Mouse (Mus musculus) embryo, embryonic 11.5 days (tissue): ENCODE results near the gene Ccdc169.
"Not testable (repeated sequence)": the region's sequence is repeated elsewhere in the genome, so short reads cannot be mapped to it uniquely, and the experiment has no call there.

Source experiments
- DNase-seq: peaks from one replicate; pipeline ENCODE4 v3.0.0-alpha.2; 2012; ENCODE audit warnings: low read depth, low spot score

The Ccdc169 gene

GRCm38 (mm10) chr3:55195581-55196327 lies 58.6 kb downstream of the Ccdc169 start:
- DNase-seq, result no peak

DNA sequence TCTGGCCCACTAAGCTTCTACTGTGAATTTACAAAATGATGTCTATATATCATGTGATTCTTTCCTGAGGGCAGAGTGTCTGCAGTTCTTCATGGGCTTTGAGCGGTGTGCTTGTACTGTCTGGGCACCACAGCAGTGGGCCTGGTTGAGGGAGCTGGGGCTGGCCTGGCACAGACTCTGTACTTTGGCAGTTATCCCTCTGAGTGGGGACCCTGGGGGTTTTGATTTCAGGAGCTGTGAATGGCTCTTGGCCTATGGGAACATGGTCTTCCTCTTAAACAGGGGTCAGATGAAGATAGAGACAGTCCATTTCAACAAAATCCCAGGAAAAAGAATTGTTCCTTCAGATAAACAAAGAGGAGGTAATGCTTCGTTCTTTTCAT lies 59.2 kb downstream of the Ccdc169 start:
- DNase-seq, result no peak

DNA sequence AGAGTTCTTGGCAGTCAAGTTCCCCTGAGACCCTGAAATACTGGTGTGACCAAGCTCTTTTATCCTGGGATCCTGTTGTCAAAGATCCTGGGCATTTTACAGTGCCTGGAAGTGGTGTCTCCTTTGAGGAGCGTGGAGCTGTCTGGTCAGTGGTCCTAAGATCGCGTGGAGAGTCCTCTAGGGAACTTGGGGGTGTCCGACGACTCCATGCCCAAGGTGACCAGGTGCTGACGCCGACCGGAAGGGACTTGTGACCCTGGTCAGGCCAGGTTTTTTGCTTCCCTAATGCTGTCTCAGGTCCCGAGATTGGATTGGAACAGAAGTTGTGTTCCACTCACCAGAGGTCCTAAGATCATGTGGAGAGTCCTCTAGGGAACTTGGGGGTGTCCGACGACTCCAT lies 66.5 kb downstream of the Ccdc169 start:
- DNase-seq, result not testable (repeated sequence)

DNA sequence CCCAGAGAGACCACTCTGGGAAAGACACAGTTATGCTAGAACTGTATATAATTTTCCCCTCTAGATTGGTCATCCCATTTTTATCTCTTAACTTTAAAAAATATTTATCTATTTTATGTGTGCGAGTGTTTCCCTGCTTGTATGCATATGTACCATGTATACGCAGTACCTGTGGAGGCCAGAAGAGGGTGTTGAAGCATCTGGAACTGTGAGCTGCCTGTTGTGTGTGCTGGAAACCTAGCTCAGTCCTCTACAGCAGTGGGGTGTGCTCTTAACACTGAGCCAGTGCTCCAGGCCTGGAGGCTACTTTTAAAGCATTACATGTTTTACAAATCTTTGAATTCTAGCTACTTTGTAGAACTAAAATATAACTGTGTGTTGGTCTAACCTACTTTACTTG lies 69.3 kb downstream of the Ccdc169 start:
- no peak for DNase-seq

DNA sequence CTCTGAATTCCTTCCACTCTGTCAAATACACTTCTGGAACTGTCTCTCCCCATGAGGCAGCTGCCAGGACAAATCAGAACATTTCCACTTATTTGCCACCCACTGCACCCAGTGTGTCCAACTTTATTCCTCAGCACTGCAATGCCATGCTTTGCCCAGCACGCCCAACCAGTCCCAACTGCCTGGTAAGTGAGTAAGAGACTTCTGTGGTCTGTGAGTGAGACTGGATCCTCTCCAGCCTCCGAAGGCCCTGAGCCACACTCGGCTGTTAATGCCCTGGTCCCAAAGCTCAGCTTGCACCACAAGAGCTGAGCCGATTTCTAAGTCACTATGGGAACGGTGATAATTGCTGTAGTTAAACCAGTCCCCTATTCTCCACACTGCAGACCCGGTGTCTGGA lies 70.5 kb downstream of the Ccdc169 start:
- no peak for DNase-seq

DNA sequence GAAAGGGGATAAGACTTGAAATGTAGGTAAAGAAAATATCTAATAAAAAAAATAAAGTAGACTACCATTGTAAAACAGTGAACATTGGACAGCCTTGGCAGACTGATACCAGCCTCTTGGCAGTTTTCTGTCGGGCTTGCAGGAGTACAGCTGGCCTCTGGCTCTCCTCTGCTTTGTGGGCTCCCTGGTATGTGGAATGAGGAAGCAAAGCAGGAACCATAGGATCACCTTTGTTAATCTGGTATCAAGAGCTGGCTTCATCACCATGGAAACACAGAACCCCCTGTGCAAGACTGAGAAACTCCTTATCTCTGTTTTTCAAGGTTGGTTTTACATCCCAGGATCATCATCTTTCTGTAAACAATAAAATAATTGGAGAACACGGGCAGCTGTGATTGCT lies 75.1 kb downstream of the Ccdc169 start:
- DNase-seq, result no peak

DNA sequence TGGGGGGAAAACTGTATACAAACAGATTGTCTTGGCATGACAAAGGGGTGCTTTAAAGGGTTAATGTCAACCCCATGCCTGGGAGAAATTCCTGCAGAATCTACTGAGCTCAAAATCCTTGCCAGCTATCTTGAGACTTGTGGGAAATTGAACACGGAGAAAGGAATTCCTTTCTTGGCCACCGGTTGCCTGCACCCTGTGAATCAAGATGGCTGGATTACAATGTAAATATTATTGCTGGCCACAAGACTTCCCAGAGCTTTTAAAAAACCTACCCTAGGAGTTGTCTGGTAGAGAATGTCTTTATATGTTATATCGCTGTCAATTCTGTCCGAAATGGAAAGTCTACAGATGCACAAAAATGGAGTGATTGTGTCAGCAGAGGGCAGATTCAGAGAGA lies 76.6 kb downstream of the Ccdc169 start:
- no peak for DNase-seq

- DNase-seq, result no peak
These were observed 77.3 kb downstream of the Ccdc169 start for GRCm38 (mm10) chr3:55214413-55214812.

GRCm38 (mm10) chr3:55222502-55222901 lies 85.4 kb downstream of the Ccdc169 start:
- DNase-seq, result no peak
